Mouse (Mus musculus) gastrocnemius, adult 8-10 months (tissue): ENCODE data around the gene Gm20388. TPM values are rescaled to one million over a fixed set of nuclear protein-coding genes. Genes with fewer than 3 reads are reported as not detected.

ENCODE experiments used
- DNase-seq, 2 experiments: peaks; one replicate each; pipeline ENCODE4 v3.0.0; 2022; ENCODE audit warnings: low spot score in 2 of 2
- total RNA-seq, 4 experiments: library from RNA; stranded (reverse); gene quantifications; 2 replicates each; pipeline ENCODE4 v1.2.4; 2022

The Gm20388 gene
- total RNA-seq, 4 experiments from 2014 or later, result 4.4 to 20.0 (median 7.9) TPM; not detected in 1

GRCm38 (mm10) chr8:121164017-121164469, 1253.4 kb downstream of the Gm20388 start:
- no peak for DNase-seq

GRCm38 (mm10) chr8:121168033-121168432, 1257.4 kb downstream of the Gm20388 start:
- no peak for DNase-seq

- DNase-seq, result no peak
Observed at GRCm38 (mm10) chr8:121170116-121170515, 1259.5 kb downstream of the Gm20388 start.

GRCm38 (mm10) chr8:121170626-121171552, 1260.2 kb downstream of the Gm20388 start:
- no peak for DNase-seq

GRCm38 (mm10) chr8:121172567-121172966, 1261.9 kb downstream of the Gm20388 start:
- DNase-seq, result no peak

- DNase-seq, result no peak
Observed at GRCm38 (mm10) chr8:121174178-121174577, 1263.5 kb downstream of the Gm20388 start.

- no peak for DNase-seq
Observed at GRCm38 (mm10) chr8:121174721-121175539, 1264.3 kb downstream of the Gm20388 start.

- DNase-seq, result no peak
Observed at GRCm38 (mm10) chr8:121175540-121176090, 1265.0 kb downstream of the Gm20388 start.

GRCm38 (mm10) chr8:121176291-121176690, 1265.7 kb downstream of the Gm20388 start:
- no peak for DNase-seq

GRCm38 (mm10) chr8:121180474-121181284, 1270.0 kb downstream of the Gm20388 start:
- DNase-seq, result no peak

- no peak for DNase-seq
Observed at GRCm38 (mm10) chr8:121181285-121181884, 1270.7 kb downstream of the Gm20388 start.

GRCm38 (mm10) chr8:121187491-121188364, 1277.1 kb downstream of the Gm20388 start:
- DNase-seq, result peak in 1 of 2 experiments; percentile 9

- DNase-seq, result no peak
Observed at GRCm38 (mm10) chr8:121188994-121189393, 1278.4 kb downstream of the Gm20388 start.

- no peak for DNase-seq
Observed at GRCm38 (mm10) chr8:121192451-121192850, 1281.8 kb downstream of the Gm20388 start.

- no peak for DNase-seq
Observed at GRCm38 (mm10) chr8:121195970-121196369, 1285.3 kb downstream of the Gm20388 start.

- no peak for DNase-seq
Observed at GRCm38 (mm10) chr8:121196726-121197668, 1286.4 kb downstream of the Gm20388 start.

- DNase-seq, result no peak
Observed at GRCm38 (mm10) chr8:121200069-121200468, 1289.4 kb downstream of the Gm20388 start.

- DNase-seq, result no peak
Observed at GRCm38 (mm10) chr8:121200979-121201378, 1290.3 kb downstream of the Gm20388 start.
